Mouse (Mus musculus) forebrain, embryonic 10.5 days (tissue): ENCODE results near the gene Smco2. TPM values are rescaled to one million over a fixed set of nuclear protein-coding genes. Genes with fewer than 3 reads are reported as not detected.

Source experiments
- DNase-seq: peaks from one replicate; pipeline ENCODE4 v3.0.0-alpha.2; 2017; ENCODE audit warnings: low spot score; ENCODE audit errors: extremely low spot score
- H3K27ac ChIP-seq: fragments of 300-500 bp; sonication (generic); 2 replicates; pipeline ENCODE4 v1.5.1; 2016; ENCODE audit warnings: mild to moderate bottlenecking
- H3K27me3 ChIP-seq: fragments of 300-500 bp; sonication (generic); 2 replicates; pipeline ENCODE4 v1.6.1; 2016; ENCODE audit warnings: mild to moderate bottlenecking; ENCODE audit not compliant: poor library complexity, severe bottlenecking
- H3K36me3 ChIP-seq: fragments of 300-500 bp; sonication (generic); replicated peaks from 2 replicates; pipeline ENCODE4 v1.6.1; 2016; ENCODE audit warnings: mild to moderate bottlenecking, moderate library complexity
- H3K4me1 ChIP-seq: fragments of 300-500 bp; sonication (generic); 2 replicates; pipeline ENCODE4 v1.6.1; 2016
- H3K4me3 ChIP-seq: fragments of 300-500 bp; sonication (generic); 2 replicates; pipeline ENCODE4 v1.5.1; 2016; ENCODE audit warnings: mild to moderate bottlenecking, moderate library complexity
- H3K9me3 ChIP-seq: fragments of 300-500 bp; sonication (generic); 2 replicates; pipeline ENCODE4 v1.6.1; 2016; ENCODE audit warnings: mild to moderate bottlenecking, moderate library complexity
- WGBS: fragments of 180-500 bp; shearing (Covaris S2); methylation state at CpG from one replicate; pipeline ENCODE4 v1.1.7; 2016; 5-methylcytosine and 5-hydroxymethylcytosine counted together
- polyA plus RNA-seq: library from polyadenylated mRNA; unstranded; fragments of >200 nt; fragmentation: Nextera tagmentation; extraction: Ambion mirVana; gene quantifications from 2 replicates; pipeline ENCODE4 v1.2.1, GENCODE M21; 2016

Smco2 gene
- not detected in 2 replicates for polyA plus RNA-seq

DNA sequence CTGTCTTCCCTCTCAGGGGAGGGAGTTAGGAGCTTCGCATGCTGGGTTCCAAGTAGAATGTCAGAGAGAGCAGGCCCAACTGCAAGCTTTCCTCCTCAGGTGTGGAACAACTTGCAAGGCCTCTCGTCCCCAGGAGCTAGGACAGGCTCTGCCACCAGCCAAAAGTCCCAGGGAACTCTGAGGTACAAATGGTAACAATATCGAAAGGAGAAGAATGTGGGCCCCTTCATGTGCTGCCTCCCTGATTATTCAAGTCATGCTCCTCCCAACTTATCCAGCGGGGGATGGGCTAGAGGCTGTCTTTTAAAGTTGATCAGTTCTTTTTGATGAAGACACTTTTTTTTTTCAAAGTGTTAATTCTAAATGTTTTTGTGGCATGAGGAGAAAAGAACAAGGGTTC is at the start of gene Smco2:
Smco2 (plus strand) TSS at position 55 of the 400 bp plus-strand sequence.
- H3K27me3 ChIP-seq: no peaks in the 10 kb centered on the region
- peaks cover 6% of the 10 kb centered on the region; the same call in 1 of the 2 replicates for H3K4me1 ChIP-seq
- H3K36me3 ChIP-seq: no peaks in the 10 kb centered on the region
- H3K9me3 ChIP-seq: peaks cover under 1% of the 10 kb centered on the region; the same call in 1 of the 2 replicates
- WGBS: 80% methylated on average over 4 of the region's 4 CpGs
- H3K4me3 ChIP-seq: no peak within 1 kb of the TSS
- H3K27ac ChIP-seq: no peak within 1 kb of the TSS
- no peak for DNase-seq

GRCm38 (mm10) chr6:146809991-146810390 is 39.9 kb upstream of the Smco2 start:
- H3K27me3 ChIP-seq: no peaks in the 10 kb centered on the region
- DNase-seq: no peak
- peaks cover 5% of the 10 kb centered on the region; the same call in 1 of the 2 replicates for H3K4me1 ChIP-seq
- no peak overlapping the region for H3K27ac ChIP-seq
- 91% methylated on average over 6 of the region's 6 CpGs for WGBS
- no peaks in the 10 kb centered on the region for H3K9me3 ChIP-seq
- H3K4me3 ChIP-seq: no peak overlapping the region
- H3K36me3 ChIP-seq: no peaks in the 10 kb centered on the region

GRCm38 (mm10) chr6:146813007-146813406 is 36.9 kb upstream of the Smco2 start:
- H3K36me3 ChIP-seq: no peaks in the 10 kb centered on the region
- H3K9me3 ChIP-seq: no peaks in the 10 kb centered on the region
- DNase-seq: no peak
- no peak overlapping the region for H3K4me3 ChIP-seq
- H3K27ac ChIP-seq: no peak overlapping the region
- WGBS: 93% methylated on average over 5 of the region's 5 CpGs
- H3K4me1 ChIP-seq: no peaks in the 10 kb centered on the region
- no peaks in the 10 kb centered on the region for H3K27me3 ChIP-seq

DNA sequence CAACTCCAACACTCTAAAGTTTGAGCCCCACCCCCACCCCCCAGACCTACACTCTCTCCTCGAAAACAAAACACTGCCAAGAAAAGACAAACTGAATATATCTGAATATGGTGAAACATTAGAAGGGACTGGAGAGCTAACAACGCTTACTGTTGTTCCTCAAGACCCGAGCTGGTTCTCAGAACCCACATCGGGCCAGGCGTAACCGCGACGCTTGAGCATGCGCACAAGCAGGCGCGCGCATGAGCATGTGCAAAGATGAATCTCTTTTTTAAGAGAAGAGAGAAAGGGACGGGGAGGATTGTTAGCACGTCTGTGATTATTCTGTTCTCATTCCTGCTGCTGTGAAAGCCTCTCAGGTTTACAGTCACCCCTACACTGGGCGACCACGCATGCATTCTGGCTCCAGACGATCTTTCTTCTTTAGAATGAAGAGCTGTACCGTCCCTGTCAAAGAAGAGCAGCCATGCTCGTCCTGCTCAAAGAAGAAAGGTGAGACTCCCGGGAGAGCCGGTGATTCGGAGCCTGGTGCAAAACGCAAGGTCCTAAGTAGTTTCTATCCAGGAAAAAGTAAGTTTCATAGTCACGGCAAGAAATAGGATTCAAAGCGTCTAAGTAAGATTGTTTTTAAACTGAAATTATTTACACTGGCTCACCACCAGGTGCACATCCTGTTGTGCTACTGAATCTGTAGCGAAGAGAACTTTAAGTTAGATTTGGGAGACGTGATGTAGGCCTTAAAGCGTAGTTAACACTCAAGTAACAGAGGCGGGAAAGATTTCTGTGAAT is 29.5 kb upstream of the Smco2 start:
- no peak overlapping the region for H3K27ac ChIP-seq
- no peaks in the 10 kb centered on the region for H3K9me3 ChIP-seq
- no peaks in the 10 kb centered on the region for H3K27me3 ChIP-seq
- 90% methylated on average over 29 of the region's 29 CpGs for WGBS
- no peaks in the 10 kb centered on the region for H3K36me3 ChIP-seq
- no peaks in the 10 kb centered on the region for H3K4me1 ChIP-seq
- H3K4me3 ChIP-seq: no peak overlapping the region
- no peak for DNase-seq

- H3K27me3 ChIP-seq: no peaks in the 10 kb centered on the region
- no peaks in the 10 kb centered on the region for H3K9me3 ChIP-seq
- DNase-seq: no peak
- H3K36me3 ChIP-seq: no peaks in the 10 kb centered on the region
- no peak overlapping the region for H3K4me3 ChIP-seq
- 94% methylated on average over 13 of the region's 13 CpGs for WGBS
- H3K4me1 ChIP-seq: no peaks in the 10 kb centered on the region
- no peak overlapping the region for H3K27ac ChIP-seq
Observed at GRCm38 (mm10) chr6:146821958-146822357, 27.9 kb upstream of the Smco2 start.

GRCm38 (mm10) chr6:146824727-146825486 is 25.0 kb upstream of the Smco2 start:
- 44% methylated on average over 16 of the region's 16 CpGs for WGBS
- no peaks in the 10 kb centered on the region for H3K36me3 ChIP-seq

DNA sequence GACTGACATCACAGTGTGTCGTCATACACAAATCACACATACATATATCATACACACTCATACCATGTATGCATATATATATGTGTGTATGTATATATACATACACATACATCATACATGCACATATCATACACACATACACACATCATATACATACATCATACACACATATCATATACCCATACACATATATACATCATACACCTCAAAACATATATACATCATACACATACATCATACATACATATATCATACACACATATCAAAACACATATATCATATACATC is 24.5 kb upstream of the Smco2 start:
- no peak for DNase-seq
- no peak overlapping the region for H3K4me3 ChIP-seq
- H3K36me3 ChIP-seq: no peaks in the 10 kb centered on the region
- no peak overlapping the region for H3K27ac ChIP-seq
- no peaks in the 10 kb centered on the region for H3K9me3 ChIP-seq
- no peaks in the 10 kb centered on the region for H3K27me3 ChIP-seq
- WGBS: 69% methylated on average over 1 of the region's 1 CpGs
- H3K4me1 ChIP-seq: no peaks in the 10 kb centered on the region

More at GRCm38 (mm10) chr6:146824727-146825486, 25.0 kb upstream of the Smco2 start:
- Histone ChIP-seq H3K27ac (no peak overlapping the region), H3K27me3 (no peaks in the 10 kb centered on the region), H3K4me1 (no peaks in the 10 kb centered on the region), H3K9me3 (no peaks in the 10 kb centered on the region), H3K4me3 (no peak overlapping the region)
- DNase-seq: peak; percentile 73

DNA sequence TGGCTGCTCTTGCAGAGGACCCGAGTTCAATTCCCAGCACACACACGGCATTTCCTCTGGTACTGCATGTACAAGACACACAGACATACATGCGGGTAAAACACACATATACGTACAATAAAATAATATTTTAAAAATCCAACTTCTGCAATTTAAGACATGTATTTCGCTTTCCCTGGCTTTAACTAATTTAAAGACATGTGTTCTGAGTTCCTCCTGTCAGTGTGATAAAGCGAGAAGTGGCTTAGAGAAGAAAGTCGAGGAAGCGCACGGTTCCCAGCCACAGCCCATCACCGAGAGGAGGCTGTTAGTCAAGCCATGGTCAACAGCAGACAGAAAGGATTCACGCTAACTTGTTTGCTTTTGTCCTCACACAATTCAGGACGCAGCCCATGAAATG is 18.6 kb upstream of the Smco2 start:
- H3K36me3 ChIP-seq: no peaks in the 10 kb centered on the region
- H3K9me3 ChIP-seq: no peaks in the 10 kb centered on the region
- no peaks in the 10 kb centered on the region for H3K27me3 ChIP-seq
- no peak overlapping the region for H3K4me3 ChIP-seq
- peaks cover 6% of the 10 kb centered on the region for H3K4me1 ChIP-seq
- 92% methylated on average over 12 of the region's 12 CpGs for WGBS
- H3K27ac ChIP-seq: no peak overlapping the region
- DNase-seq: no peak

DNA sequence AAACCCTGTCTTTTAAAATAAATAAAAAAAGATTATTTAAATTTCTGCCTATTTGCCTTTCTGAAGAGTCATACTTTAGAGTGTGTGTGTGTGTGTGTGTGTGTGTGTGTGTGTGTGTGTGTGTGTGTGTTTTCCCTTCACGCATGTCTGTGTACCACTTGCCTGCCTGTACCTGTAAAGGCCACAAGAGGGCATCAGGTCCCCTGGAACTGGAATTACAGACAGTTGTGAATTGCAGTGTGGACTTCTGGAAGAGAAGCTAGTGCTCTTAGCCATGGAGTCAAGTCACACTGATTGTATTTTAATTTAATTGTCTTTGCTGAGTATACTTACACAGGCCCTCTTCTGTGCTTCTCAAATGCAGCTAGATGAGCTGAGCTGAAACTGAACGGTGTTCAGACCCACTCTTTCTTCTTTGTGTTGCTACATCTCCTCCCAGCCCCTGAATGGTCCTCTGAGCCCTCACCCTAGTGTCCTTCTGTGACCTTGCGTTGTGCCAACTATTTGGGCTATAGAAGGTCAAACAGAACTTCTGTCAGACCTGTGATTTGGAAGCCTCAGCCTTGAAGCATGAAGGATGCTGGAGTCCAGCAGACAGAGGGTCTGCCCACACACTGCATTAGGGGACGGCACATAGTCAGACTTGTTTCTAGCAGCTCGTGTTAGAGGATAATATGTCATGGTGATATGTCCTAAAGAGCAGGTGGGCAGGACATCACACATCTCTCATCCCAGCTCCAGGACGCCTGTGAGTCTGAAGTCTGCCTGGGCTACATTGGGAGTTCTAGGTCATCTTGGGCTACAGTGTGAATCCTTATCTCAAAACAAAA is 16.2 kb upstream of the Smco2 start:
- 71% methylated on average over 6 of the region's 6 CpGs for WGBS
- H3K9me3 ChIP-seq: no peaks in the 10 kb centered on the region
- no peak overlapping the region for H3K4me3 ChIP-seq
- H3K36me3 ChIP-seq: no peaks in the 10 kb centered on the region
- peaks cover 6% of the 10 kb centered on the region for H3K4me1 ChIP-seq
- no peaks in the 10 kb centered on the region for H3K27me3 ChIP-seq
- no peak overlapping the region for H3K27ac ChIP-seq
- DNase-seq: peak; percentile 63

DNA sequence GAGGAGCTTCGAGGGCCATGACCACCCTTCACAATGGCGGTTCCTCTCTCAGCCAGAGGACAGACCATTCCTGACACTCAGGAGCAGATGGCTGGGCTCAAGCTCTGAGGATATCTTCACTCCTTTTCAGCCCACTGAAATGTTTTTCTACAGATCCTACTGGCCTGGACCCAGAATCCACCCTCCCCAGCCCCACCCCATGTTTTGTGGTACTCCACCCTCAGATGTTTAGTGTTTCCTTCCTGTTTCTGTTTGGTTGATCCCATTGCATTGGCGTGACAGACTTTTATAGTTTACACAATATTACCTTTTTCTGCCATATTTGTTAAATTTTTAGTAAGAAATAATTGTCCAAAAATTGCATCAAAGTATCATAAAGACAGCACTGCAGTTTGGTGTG is 15.6 kb upstream of the Smco2 start:
- no peaks in the 10 kb centered on the region for H3K9me3 ChIP-seq
- H3K27ac ChIP-seq: no peak overlapping the region
- DNase-seq: no peak
- H3K4me3 ChIP-seq: no peak overlapping the region
- H3K27me3 ChIP-seq: no peaks in the 10 kb centered on the region
- H3K4me1 ChIP-seq: peaks cover 6% of the 10 kb centered on the region
- 88% methylated on average over 3 of the region's 3 CpGs for WGBS
- H3K36me3 ChIP-seq: no peaks in the 10 kb centered on the region

GRCm38 (mm10) chr6:146835784-146836183 is 14.1 kb upstream of the Smco2 start:
- no peak for DNase-seq
- H3K4me3 ChIP-seq: no peak overlapping the region
- 47% methylated on average over 4 of the region's 4 CpGs for WGBS

GRCm38 (mm10) chr6:146837316-146837715 is 12.6 kb upstream of the Smco2 start:
- Histone ChIP-seq H3K9me3 (no peaks in the 10 kb centered on the region), H3K4me3 (no peak overlapping the region), H3K4me1 (peaks cover 6% of the 10 kb centered on the region), H3K27me3 (no peaks in the 10 kb centered on the region), H3K36me3 (no peaks in the 10 kb centered on the region), H3K27ac (no peak overlapping the region)
- DNase-seq: no peak
- WGBS: 94% methylated on average over 7 of the region's 7 CpGs

More at GRCm38 (mm10) chr6:146835784-146836183, 14.1 kb upstream of the Smco2 start:
- Histone ChIP-seq H3K4me1 (peaks cover 6% of the 10 kb centered on the region), H3K36me3 (no peaks in the 10 kb centered on the region), H3K27me3 (no peaks in the 10 kb centered on the region), H3K9me3 (no peaks in the 10 kb centered on the region), H3K27ac (no peak overlapping the region)
